Mouse (Mus musculus): Measurements from ENCODE around the gene Clec2l. TPM values are rescaled to one million over a fixed set of nuclear protein-coding genes. Genes with fewer than 3 reads are reported as not detected.
A peak's percentile ranks its signal among the peaks of the same experiment; 100 is the strongest.

Gene Clec2l
- polyA plus RNA-seq, 1 experiment from 2014 or later: 1.1 TPM

GRCm38 (mm10) chr6:38698233-38698889, 35.5 kb downstream of the Clec2l start:
- ATAC-seq (replicated peaks; ENCODE audit: low FRiP score): peak; percentile 38; the same call in 1 of the 2 replicates
- no peaks in the 10 kb centered on the region for H3K27me3 ChIP-seq
- WGBS: 88% methylated on average over 18 of the region's 18 CpGs
- no peaks in the 10 kb centered on the region for H3K9me3 ChIP-seq (replicated peaks)
- no peak overlapping the region for H3K4me2 ChIP-seq
- H3K27ac ChIP-seq: no peak overlapping the region
- H3K9ac ChIP-seq: no peak overlapping the region
- peaks cover 85% of the 10 kb centered on the region for H3K36me3 ChIP-seq
- peaks cover 5% of the 10 kb centered on the region; the same call in 1 of the 2 replicates for H3K4me1 ChIP-seq
- no peak overlapping the region for H3K4me3 ChIP-seq (replicated peaks)

GRCm38 (mm10) chr6:38701421-38701820, 38.6 kb downstream of the Clec2l start:
- 60% methylated on average over 2 of the region's 2 CpGs for WGBS
- Histone ChIP-seq H3K4me2 (no peak overlapping the region), H3K27ac (no peak overlapping the region), H3K9me3 (replicated peaks) (no peaks in the 10 kb centered on the region), H3K36me3 (peaks cover 89% of the 10 kb centered on the region), H3K4me1 (peaks cover 5% of the 10 kb centered on the region; the same call in 1 of the 2 replicates), H3K9ac (no peak overlapping the region), H3K4me3 (replicated peaks) (no peak overlapping the region), H3K27me3 (no peaks in the 10 kb centered on the region)
- ATAC-seq (replicated peaks; ENCODE audit: low FRiP score): no peak

- Histone ChIP-seq H3K36me3 (peaks cover 92% of the 10 kb centered on the region), H3K4me1 (peaks cover 5% of the 10 kb centered on the region; the same call in 1 of the 2 replicates), H3K4me2 (no peak overlapping the region), H3K9ac (no peak overlapping the region), H3K4me3 (replicated peaks) (no peak overlapping the region), H3K27ac (no peak overlapping the region), H3K9me3 (replicated peaks) (no peaks in the 10 kb centered on the region), H3K27me3 (no peaks in the 10 kb centered on the region)
- 20% methylated on average over 6 of the region's 6 CpGs for WGBS
- no peak for ATAC-seq (replicated peaks; ENCODE audit: low FRiP score)
Measured at GRCm38 (mm10) chr6:38702810-38703399, 40.0 kb downstream of the Clec2l start.

- Histone ChIP-seq H3K9me3 (replicated peaks) (no peaks in the 10 kb centered on the region), H3K27me3 (no peaks in the 10 kb centered on the region), H3K9ac (no peak overlapping the region), H3K27ac (0 out of 2 replicates have a peak overlapping the region, but pooled peaks have one; percentile 3), H3K4me3 (replicated peaks) (no peak overlapping the region), H3K4me2 (no peak overlapping the region), H3K4me1 (peaks cover 5% of the 10 kb centered on the region; the same call in 1 of the 2 replicates), H3K36me3 (peaks cover 91% of the 10 kb centered on the region)
- 91% methylated on average over 6 of the region's 6 CpGs for WGBS
- no peak for ATAC-seq (replicated peaks; ENCODE audit: low FRiP score)
Measured at GRCm38 (mm10) chr6:38703526-38703925, 40.7 kb downstream of the Clec2l start.

- Histone ChIP-seq H3K9ac (no peak overlapping the region), H3K4me1 (peaks cover 5% of the 10 kb centered on the region; the same call in 1 of the 2 replicates), H3K27me3 (no peaks in the 10 kb centered on the region), H3K36me3 (peaks cover 91% of the 10 kb centered on the region), H3K4me2 (no peak overlapping the region), H3K9me3 (replicated peaks) (no peaks in the 10 kb centered on the region), H3K4me3 (replicated peaks) (no peak overlapping the region), H3K27ac (no peak overlapping the region)
- 73% methylated on average over 7 of the region's 7 CpGs for WGBS
- ATAC-seq (replicated peaks; ENCODE audit: low FRiP score): no peak; the same call in 1 of the 2 replicates
Measured at GRCm38 (mm10) chr6:38704264-38704984, 41.6 kb downstream of the Clec2l start.

- Histone ChIP-seq H3K27me3 (no peaks in the 10 kb centered on the region), H3K27ac (no peak overlapping the region), H3K9me3 (replicated peaks) (no peaks in the 10 kb centered on the region), H3K9ac (no peak overlapping the region), H3K36me3 (peaks cover 98% of the 10 kb centered on the region), H3K4me1 (no peaks in the 10 kb centered on the region), H3K4me2 (no peak overlapping the region), H3K4me3 (replicated peaks) (no peak overlapping the region)
- WGBS: 90% methylated on average over 3 of the region's 3 CpGs
- ATAC-seq (replicated peaks; ENCODE audit: low FRiP score): no peak
Measured at GRCm38 (mm10) chr6:38710449-38710848, 47.6 kb downstream of the Clec2l start.

- no peak overlapping the region for H3K27ac ChIP-seq
- no peaks in the 10 kb centered on the region for H3K27me3 ChIP-seq
- H3K36me3 ChIP-seq: peaks cover 100% of the 10 kb centered on the region
- no peak overlapping the region for H3K4me3 ChIP-seq (replicated peaks)
- no peaks in the 10 kb centered on the region for H3K4me1 ChIP-seq
- WGBS: 82% methylated on average over 19 of the region's 19 CpGs
- no peaks in the 10 kb centered on the region for H3K9me3 ChIP-seq (replicated peaks)
- H3K9ac ChIP-seq: no peak overlapping the region
- ATAC-seq (replicated peaks; ENCODE audit: low FRiP score): no peak
- no peak overlapping the region for H3K4me2 ChIP-seq
Measured at GRCm38 (mm10) chr6:38713957-38714898, 51.4 kb downstream of the Clec2l start.

- no peak overlapping the region for H3K27ac ChIP-seq
- no peak overlapping the region for H3K9ac ChIP-seq
- peaks cover 99% of the 10 kb centered on the region for H3K36me3 ChIP-seq
- H3K4me3 ChIP-seq (replicated peaks): no peak overlapping the region
- no peaks in the 10 kb centered on the region for H3K4me1 ChIP-seq
- ATAC-seq (replicated peaks; ENCODE audit: low FRiP score): no peak
- no peaks in the 10 kb centered on the region for H3K27me3 ChIP-seq
- H3K9me3 ChIP-seq (replicated peaks): no peaks in the 10 kb centered on the region
- WGBS: 83% methylated on average over 16 of the region's 16 CpGs
- no peak overlapping the region for H3K4me2 ChIP-seq
Measured at GRCm38 (mm10) chr6:38715881-38716280, 53.0 kb downstream of the Clec2l start.

GRCm38 (mm10) chr6:38718625-38719024, 55.8 kb downstream of the Clec2l start:
- H3K9ac ChIP-seq: no peak overlapping the region
- H3K27ac ChIP-seq: no peak overlapping the region
- H3K4me2 ChIP-seq: no peak overlapping the region
- no peak overlapping the region for H3K4me3 ChIP-seq (replicated peaks)
- no peak for ATAC-seq (replicated peaks; ENCODE audit: low FRiP score)
- H3K9me3 ChIP-seq (replicated peaks): no peaks in the 10 kb centered on the region
- H3K4me1 ChIP-seq: no peaks in the 10 kb centered on the region
- peaks cover 86% of the 10 kb centered on the region for H3K36me3 ChIP-seq
- 95% methylated on average over 7 of the region's 7 CpGs for WGBS
- H3K27me3 ChIP-seq: no peaks in the 10 kb centered on the region

GRCm38 (mm10) chr6:38719229-38719628, 56.4 kb downstream of the Clec2l start:
- 83% methylated on average over 6 of the region's 6 CpGs for whole genome bisulfite sequencing
- peaks cover 83% of the 10 kb centered on the region for H3K36me3 ChIP-seq
- no peak for ATAC-seq (replicated peaks; ENCODE audit: low FRiP score)
- H3K27me3 ChIP-seq: no peaks in the 10 kb centered on the region
- H3K9me3 ChIP-seq (replicated peaks): no peaks in the 10 kb centered on the region
- H3K4me1 ChIP-seq: no peaks in the 10 kb centered on the region
- H3K4me3 ChIP-seq (replicated peaks): no peak overlapping the region
- H3K4me2 ChIP-seq: no peak overlapping the region
- no peak overlapping the region for H3K9ac ChIP-seq
- no peak overlapping the region for H3K27ac ChIP-seq

- WGBS: 89% methylated on average over 1 of the region's 1 CpGs
- H3K4me3 ChIP-seq (replicated peaks): no peak overlapping the region
- no peaks in the 10 kb centered on the region for H3K4me1 ChIP-seq
- no peaks in the 10 kb centered on the region for H3K27me3 ChIP-seq
- H3K36me3 ChIP-seq: peaks cover 68% of the 10 kb centered on the region
- H3K4me2 ChIP-seq: no peak overlapping the region
- ATAC-seq (replicated peaks; ENCODE audit: low FRiP score): no peak
- H3K9me3 ChIP-seq (replicated peaks): no peaks in the 10 kb centered on the region
- no peak overlapping the region for H3K27ac ChIP-seq
- H3K9ac ChIP-seq: no peak overlapping the region
Measured at GRCm38 (mm10) chr6:38721361-38721760, 58.5 kb downstream of the Clec2l start.
